Mouse (Mus musculus) lung, adult 2 months (tissue): ENCODE data around the gene Tecr.

Source experiments
- CTCF ChIP-seq: fragments of 200-500 bp; IDR thresholded peaks from 2 replicates; pipeline ENCODE4 v1.5.1; 2011; ENCODE audit warnings: mild to moderate bottlenecking, low read length, control low read depth; ENCODE audit not compliant: insufficient read depth
- POLR2A ChIP-seq: fragments of 200-500 bp; IDR thresholded peaks from 2 replicates; pipeline ENCODE4 v1.6.1; 2011; ENCODE audit warnings: low read depth, mild to moderate bottlenecking, control low read depth, low read length, borderline replicate concordance; ENCODE audit errors: extremely low read depth

- no peak for TF ChIP-seq CTCF
- TF ChIP-seq POLR2A: peak; percentile 98
Measured at GRCm38 (mm10) chr8:83607661-83608397, at the start of gene Tecr, which contains the start of gene Dnajb1.
